Mouse (Mus musculus) 3T3-L1 (cell line): ENCODE results near the gene Gm13420.
A peak's percentile ranks its signal among the peaks of the same experiment; 100 is the strongest.
"Not testable (repeated sequence)": the region's sequence is repeated elsewhere in the genome, so short reads cannot be mapped to it uniquely, and the experiment has no call there.

ENCODE experiments used
- DNase-seq: peaks from one replicate; pipeline ENCODE4 v3.0.0-alpha.2; 2015; ENCODE audit warnings: low read depth, low spot score

Gene Gm13420

DNA sequence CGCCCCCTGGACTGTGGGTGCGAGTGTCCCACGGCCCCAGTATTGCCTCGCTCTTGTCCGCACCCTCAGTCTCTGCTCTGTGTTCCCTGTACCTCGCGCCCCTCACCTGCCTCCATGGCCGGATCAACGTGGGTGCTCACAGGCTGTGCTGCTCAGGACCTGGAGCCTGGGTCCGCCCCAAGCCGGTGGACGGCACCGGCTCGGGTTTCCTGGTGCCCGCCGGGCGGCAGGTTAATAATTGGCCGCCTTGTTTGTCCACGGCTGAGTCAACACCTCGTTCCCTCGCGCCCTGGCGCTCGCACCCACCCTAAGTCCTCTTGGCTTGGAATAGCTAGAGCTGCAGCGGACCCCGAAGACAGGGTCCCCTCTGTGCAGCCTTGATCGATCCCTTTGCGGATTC is at the start of gene Gm13420:
Gm13420 (minus strand) TSS at position 189 of the 400 bp plus-strand sequence.
- no peak for DNase-seq

DNA sequence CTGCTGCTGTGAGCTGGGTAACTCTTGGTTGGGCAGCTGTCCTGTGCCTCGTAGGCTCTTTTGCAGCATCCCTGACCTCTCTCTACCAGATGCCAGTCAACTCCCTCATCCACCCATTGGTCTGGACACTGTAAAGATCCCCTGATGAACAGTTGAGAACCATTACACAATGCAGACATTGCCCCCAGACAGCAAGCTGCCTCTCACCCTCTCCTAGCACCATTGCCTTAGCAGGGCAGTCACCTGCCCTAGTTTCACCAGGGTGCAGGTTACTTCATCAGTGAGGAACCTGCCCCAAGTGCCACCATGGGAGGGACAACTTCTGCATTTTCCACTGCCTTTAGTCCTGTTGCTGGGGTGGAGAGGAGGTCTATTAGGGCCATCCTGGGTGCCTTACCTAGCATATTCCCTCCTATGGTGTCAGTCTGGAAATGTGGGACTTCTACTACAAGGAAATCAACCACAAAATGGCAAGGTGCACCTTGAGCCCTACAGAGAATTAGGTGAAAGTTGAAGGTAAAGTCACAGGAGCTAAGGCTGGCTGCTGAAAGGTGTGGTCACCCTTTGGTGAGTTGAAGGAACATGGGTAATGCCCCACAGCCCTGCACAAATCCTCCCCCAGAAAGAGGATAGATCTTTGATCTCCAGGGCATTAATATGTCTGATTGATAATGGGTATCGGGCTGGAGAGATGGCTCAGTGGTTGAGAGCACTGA is 41.4 kb upstream of the Gm13420 start:
- DNase-seq: no peak

- DNase-seq: peak; percentile 77
Observed at GRCm38 (mm10) chr2:29787937-29788681, 36.6 kb upstream of the Gm13420 start, which contains the start of gene Trub2. Gene Trub2 (minus strand): TSS chr2:29788502.

DNA sequence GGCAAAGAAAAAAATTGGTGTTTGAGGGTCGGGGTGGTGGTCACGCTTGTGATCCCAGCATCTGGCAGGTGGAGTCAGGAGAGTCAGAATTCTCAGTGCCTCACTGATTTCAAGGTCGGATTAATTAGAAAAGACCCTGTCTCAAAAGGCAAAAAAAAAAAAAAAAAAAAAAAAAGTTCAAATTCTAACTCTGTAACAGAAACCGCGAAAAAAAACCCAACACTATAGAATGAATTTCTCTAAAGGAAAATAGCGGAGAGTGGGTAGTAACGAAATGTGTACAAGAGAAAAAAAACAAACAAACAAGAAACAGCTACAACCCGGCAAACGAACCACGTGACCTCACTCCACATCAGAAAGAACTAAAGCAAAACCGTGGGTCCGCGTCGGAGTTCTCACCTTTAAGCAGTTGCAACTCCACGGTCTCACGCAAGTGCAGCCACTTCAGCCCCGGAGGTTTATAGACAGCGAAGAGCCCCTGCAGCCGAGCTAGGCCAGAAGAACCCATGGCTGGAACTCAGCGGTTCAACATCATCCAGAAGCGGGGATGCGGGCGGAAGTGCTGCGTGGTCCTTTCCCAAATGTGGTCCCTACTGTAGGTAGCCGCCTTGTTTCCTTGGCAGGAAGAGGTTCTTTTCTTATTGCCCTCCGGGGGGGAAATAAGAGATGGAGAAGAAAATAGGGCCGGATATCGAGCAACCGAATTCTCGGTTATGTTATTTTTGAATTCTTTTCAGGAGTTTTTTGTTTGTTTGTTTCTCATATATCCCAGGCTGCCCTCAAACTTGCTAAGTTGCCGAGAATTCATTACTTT is 35.8 kb upstream of the Gm13420 start, which contains the start of gene Coq4:
Coq4 (plus strand) TSS at position 390 of the 814 bp plus-strand sequence.
- peak; percentile 97 for DNase-seq

DNA sequence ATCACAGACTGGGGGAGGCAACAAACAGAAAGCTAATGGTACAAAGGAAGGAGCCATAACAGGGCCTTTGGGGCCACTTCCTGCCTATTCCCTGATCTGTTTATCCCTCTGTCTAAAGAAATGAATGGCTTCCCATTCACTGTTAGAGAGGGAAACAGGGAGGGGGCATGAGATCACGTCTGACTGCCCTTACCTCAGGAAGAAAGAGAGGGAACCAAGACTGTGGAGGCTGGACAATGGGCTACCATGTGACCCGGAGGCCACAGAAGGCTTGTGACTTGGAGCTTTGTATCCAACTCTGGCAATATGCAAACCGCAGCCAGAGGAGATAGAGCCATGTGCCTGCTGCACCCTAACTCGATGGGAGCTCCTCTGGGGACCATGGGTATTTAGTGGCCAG is 32.8 kb upstream of the Gm13420 start:
- no peak for DNase-seq

GRCm38 (mm10) chr2:29781256-29781655 is 29.8 kb upstream of the Gm13420 start:
- DNase-seq: not testable (repeated sequence)

DNA sequence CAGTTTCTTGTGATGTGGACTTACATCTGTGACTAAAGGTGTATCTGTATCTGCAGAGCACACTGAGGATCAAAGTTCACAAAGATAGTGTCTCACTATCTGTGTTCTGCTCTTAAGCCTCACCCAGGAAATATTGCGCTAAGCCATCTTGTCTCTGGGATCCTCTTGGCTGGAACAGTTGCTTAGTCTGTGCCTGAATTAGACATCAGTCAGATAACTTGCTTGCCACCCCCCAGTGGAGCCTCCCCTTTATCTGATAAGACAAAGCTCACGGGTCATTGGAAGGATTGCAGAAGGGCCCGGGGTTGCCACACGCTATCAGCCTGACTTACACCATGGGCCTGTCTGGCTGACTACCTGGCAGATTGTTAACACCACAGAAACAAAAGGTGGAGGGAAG is 21.8 kb upstream of the Gm13420 start:
- no peak for DNase-seq

DNA sequence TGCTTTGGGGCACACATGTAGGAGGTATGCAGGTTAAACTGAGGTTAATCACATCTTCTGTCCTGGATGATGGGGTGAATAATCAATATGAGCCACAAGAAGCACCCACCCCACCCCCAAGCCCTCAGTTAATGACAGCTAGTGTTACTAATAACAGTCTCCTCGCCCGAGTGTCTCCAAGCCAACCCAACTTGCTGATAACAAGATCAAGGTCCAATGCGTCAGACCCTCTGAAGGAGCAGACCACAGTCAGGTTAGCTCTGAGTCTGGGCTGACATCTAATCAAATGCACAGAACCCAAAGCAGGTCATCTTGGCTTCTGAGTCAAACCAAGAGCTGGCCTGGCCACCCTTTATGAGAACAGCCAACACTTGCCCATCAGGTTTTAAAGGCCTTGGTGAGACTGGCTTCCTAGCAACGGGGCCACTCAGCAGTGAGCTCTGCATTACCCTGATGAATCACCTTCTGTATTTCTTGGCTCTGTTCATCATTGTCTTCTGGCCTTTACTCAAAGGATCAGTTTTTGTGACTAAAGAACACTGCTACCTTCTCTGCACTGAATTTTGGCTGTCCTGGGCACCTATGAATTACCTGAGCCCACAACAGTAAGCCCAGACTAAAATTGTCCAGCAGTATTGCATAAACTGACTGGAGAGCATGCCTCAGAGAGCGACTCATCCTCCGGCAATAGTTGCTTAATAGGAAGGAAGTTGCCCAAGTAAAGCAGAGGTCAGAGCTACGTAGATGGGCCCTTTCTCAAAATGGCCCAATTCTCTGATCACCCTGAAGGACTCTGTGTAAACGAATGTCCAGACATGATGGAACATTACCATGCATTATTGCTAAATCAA is 20.4 kb upstream of the Gm13420 start:
- DNase-seq: peak; percentile 72

DNA sequence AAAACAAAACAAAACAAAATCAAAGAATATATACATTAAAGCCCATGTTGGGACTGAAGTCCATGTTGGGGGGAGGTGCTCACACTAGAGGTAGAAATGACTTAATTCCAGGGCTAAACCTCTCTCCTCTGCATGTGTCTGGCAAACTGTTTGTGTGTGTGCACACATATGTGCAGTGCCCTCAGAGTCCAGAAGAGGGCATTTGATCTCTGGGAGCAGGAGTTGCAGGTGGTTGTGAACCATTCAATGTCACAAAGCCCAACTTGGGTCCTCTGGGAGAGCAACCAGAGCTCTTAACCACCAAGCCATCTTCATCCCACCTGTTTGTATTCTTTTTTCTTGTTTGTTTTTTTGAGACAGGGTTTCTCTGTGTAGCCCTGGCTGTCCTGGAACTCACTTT is 18.7 kb upstream of the Gm13420 start:
- no peak for DNase-seq

DNA sequence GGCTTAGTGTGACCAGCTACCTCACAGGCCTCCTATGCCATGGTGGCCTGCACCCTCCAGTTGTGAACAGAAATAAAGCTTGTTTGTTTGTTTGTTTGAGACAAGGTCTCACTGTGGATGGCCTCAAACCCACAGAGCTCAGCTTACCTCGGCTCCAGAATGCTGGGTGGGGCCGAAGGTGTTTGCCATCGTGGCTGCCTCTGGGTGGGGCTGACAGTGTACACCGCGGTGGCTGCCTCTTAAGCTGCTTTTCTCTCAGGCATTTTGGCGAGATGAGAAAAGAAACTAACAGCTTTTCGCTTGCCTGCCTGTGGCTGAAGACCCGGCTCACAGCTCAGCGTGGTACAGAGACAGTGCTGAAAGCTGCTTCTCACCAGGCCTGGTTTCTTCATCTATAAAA is 17.4 kb upstream of the Gm13420 start:
- no peak for DNase-seq

GRCm38 (mm10) chr2:29767976-29768709 is 16.7 kb upstream of the Gm13420 start:
- no peak for DNase-seq

DNA sequence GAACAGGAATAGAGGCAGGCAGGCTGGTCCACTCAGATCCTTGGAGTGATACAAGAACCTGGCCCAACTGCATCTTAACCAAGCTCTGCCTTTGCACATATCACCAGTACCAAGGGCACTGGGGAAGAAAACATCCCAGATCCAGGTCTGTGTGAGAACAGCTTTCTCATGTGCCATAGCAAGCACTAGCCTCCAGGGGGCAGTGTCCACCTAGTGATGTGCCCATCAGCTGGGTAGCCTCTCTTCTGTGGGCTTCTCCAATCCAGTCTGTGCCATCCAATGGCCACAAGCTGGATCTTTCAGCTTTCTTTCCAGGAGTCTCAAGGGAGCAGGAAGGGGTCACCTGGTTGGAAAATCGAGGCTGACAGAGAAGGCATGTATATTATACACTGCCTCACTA is 13.3 kb upstream of the Gm13420 start:
- DNase-seq: peak; percentile 79

GRCm38 (mm10) chr2:29755693-29756092 is 4.2 kb upstream of the Gm13420 start:
- DNase-seq: no peak

DNA sequence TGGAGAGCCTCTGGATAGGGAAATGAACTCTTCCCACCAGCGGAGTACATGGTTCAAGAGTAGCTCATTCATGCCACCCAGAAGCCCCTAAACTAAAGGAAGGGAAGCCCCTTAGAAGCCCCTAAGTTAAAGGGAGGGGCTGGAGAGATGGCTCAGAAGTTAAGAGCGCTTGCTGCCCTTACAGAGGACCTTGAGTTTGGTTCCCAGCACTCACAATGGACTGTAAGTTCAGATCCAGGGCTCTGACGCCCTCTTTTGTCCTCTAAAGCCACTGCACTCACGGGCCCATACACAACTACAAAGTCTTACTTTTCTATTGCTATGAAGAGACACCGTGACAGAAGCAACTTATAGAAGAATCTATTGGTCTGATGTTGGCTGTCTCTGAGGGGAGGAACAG is 912 bp upstream of the Gm13420 start:
- DNase-seq: no peak

DNA sequence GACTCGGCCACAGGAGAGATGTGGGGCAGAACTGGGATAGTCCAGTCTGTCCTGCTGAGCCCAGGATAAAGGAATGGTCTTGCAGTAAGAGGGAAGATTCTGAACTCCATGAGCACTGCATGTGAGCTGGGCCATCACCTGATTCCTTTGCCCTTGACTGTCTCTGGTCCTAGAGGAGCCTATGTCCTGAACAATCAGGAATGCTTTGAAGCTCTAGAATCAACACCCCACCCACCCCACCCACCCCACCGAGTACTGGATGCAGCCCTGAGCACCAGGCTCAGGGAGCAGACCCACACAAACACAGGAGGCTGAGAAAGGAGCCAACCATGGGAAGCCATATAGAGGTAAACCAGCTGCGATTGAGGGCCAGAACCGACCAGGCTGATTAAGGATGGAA is 3.0 kb downstream of the Gm13420 start:
- no peak for DNase-seq

- DNase-seq: peak; percentile 29
Observed at GRCm38 (mm10) chr2:29747852-29748251, 3.6 kb downstream of the Gm13420 start.

GRCm38 (mm10) chr2:29747188-29747782 is 4.2 kb downstream of the Gm13420 start:
- no peak for DNase-seq

DNA sequence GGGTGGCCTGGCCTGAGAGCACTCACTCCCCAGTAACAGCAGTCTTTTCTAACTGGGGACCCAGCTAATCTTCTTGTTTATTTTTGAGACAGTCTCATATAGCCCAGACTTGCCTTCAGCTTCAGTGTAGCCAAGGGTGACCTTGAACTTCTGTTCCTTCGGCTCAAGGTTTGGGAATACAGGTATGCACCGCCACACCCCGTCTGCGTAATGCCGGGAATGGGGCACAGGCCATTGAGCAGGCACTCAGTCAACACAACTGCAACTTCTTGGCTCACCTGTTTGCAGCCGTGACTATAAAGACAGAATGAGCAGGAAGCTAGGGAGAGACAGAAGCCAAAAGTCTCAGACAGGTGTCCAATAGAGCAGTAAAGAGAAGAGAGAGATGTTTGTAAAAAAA is 7.2 kb downstream of the Gm13420 start:
- DNase-seq: no peak

DNA sequence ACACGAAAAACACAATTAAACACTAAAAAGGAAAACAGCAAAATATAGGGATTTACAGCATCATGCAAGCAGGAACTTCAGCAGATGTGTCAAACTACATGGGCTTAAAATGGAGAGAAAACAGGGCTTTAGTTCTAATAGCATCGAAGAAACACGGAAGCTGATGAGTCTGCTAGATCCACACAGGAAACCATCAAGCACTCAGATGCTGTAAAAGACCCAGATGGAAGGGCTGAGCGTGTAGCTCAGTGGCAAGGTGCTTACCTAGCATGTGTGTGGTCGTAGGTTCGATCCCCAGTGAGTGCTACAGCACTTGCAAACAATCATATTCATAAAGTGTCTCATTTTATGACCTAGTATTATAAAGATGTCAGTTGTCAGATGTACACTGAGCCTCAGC is 10.3 kb downstream of the Gm13420 start:
- DNase-seq: no peak

- no peak for DNase-seq
Observed at GRCm38 (mm10) chr2:29739368-29739767, 12.1 kb downstream of the Gm13420 start.
